Mouse (Mus musculus) liver, postnatal 0 days (tissue): Measurements from ENCODE around the gene Sctr.

Experiments used
- CTCF ChIP-seq: sonication (generic); IDR thresholded peaks from 2 replicates; pipeline ENCODE4 v1.5.1; 2016; ENCODE audit warnings: antibody characterized with exemption, low read depth
- EP300 ChIP-seq: IDR thresholded peaks from 2 replicates; pipeline ENCODE4 v1.6.1; 2016; ENCODE audit warnings: antibody characterized with exemption, low read depth, mild to moderate bottlenecking

GRCm38 (mm10) chr1:120075507-120075906, 68.8 kb downstream of the Sctr start:
- no peak for TF ChIP-seq EP300
- TF ChIP-seq CTCF: no peak
